Mouse (Mus musculus) heart, embryonic 12.5 days (tissue): Measurements from ENCODE around the gene Shpk. TPM values are rescaled to one million over a fixed set of nuclear protein-coding genes. Genes with fewer than 3 reads are reported as not detected.

ENCODE experiments used
- ATAC-seq: fragments of 200-750 bp; cut with Nextera tagmentation; 2 replicates; pipeline ENCODE4 v1.8.0; 2017; ENCODE audit warnings: moderate TSS enrichment, moderate library complexity; ENCODE audit not compliant: insufficient number of reproducible peaks, low FRiP score
- H3K27ac ChIP-seq: fragments of 300-500 bp; sonication (generic); 2 replicates; pipeline ENCODE4 v1.5.1; 2016; ENCODE audit warnings: mild to moderate bottlenecking, moderate library complexity; ENCODE audit not compliant: poor library complexity, severe bottlenecking
- H3K27me3 ChIP-seq: fragments of 300-500 bp; sonication (generic); replicated peaks from 2 replicates; pipeline ENCODE4 v1.6.1; 2016; ENCODE audit warnings: mild to moderate bottlenecking, moderate library complexity
- H3K36me3 ChIP-seq: fragments of 300-500 bp; sonication (generic); 2 replicates; pipeline ENCODE4 v1.6.1; 2016; ENCODE audit warnings: mild to moderate bottlenecking, moderate library complexity
- H3K4me1 ChIP-seq: fragments of 300-500 bp; sonication (generic); replicated peaks from 2 replicates; pipeline ENCODE4 v1.6.1; 2016; ENCODE audit warnings: mild to moderate bottlenecking
- H3K4me2 ChIP-seq: fragments of 300-500 bp; sonication (generic); 2 replicates; pipeline ENCODE4 v1.6.1; 2016; ENCODE audit warnings: mild to moderate bottlenecking, moderate library complexity
- H3K4me3 ChIP-seq: fragments of 300-500 bp; sonication (generic); 2 replicates; pipeline ENCODE4 v1.5.1; 2016; ENCODE audit warnings: mild to moderate bottlenecking
- H3K9ac ChIP-seq: fragments of 300-500 bp; sonication (generic); 2 replicates; pipeline ENCODE4 v1.6.1; 2016; ENCODE audit warnings: mild to moderate bottlenecking, moderate library complexity
- H3K9me3 ChIP-seq: fragments of 300-500 bp; sonication (generic); replicated peaks from 2 replicates; pipeline ENCODE4 v1.6.1; 2016; ENCODE audit warnings: mild to moderate bottlenecking, moderate library complexity
- WGBS: fragments of 180-500 bp; shearing (Covaris S2); methylation state at CpG from one replicate; pipeline ENCODE4 v1.1.7; 2016; 5-methylcytosine and 5-hydroxymethylcytosine counted together
- polyA plus RNA-seq: library from polyadenylated mRNA; unstranded; fragments of >200 nt; fragmentation: Nextera tagmentation; extraction: Ambion mirVana; gene quantifications from 2 replicates; pipeline ENCODE4 v1.2.1, GENCODE M21; 2016

Gene Shpk
- polyA plus RNA-seq, 1 experiment from 2014 or later, result 0.54 TPM

DNA sequence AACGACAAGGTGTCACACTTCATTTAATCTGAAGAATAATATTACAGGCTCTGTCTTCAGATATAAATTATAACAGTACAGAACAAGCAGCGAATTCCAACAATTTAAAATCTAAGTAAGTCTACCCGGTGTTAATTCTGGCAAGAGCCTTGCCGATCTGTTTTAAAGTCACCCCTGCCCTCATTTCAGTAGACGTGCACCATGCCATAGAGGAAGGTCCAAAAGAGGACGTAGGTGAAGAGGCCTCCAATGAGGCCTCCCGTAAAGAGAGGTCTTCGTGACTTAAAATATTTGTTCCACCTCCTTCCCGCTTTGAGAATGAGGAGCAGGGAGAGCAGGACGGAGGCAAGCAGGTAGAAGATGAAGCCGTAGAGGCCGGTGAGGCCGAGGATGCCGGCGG, 23.1 kb upstream of the Shpk start:
- Histone ChIP-seq H3K4me3 (peak overlapping the region; percentile 95), H3K27me3 (no peaks in the 10 kb centered on the region), H3K9me3 (no peaks in the 10 kb centered on the region), H3K4me2 (peak overlapping the region; percentile 81), H3K4me1 (peaks cover 39% of the 10 kb centered on the region), H3K27ac (peak overlapping the region; percentile 78), H3K9ac (peak overlapping the region; percentile 98), H3K36me3 (peaks cover 30% of the 10 kb centered on the region)
- WGBS, result 1% methylated on average over 15 of the region's 15 CpGs
- no peak for ATAC-seq

DNA sequence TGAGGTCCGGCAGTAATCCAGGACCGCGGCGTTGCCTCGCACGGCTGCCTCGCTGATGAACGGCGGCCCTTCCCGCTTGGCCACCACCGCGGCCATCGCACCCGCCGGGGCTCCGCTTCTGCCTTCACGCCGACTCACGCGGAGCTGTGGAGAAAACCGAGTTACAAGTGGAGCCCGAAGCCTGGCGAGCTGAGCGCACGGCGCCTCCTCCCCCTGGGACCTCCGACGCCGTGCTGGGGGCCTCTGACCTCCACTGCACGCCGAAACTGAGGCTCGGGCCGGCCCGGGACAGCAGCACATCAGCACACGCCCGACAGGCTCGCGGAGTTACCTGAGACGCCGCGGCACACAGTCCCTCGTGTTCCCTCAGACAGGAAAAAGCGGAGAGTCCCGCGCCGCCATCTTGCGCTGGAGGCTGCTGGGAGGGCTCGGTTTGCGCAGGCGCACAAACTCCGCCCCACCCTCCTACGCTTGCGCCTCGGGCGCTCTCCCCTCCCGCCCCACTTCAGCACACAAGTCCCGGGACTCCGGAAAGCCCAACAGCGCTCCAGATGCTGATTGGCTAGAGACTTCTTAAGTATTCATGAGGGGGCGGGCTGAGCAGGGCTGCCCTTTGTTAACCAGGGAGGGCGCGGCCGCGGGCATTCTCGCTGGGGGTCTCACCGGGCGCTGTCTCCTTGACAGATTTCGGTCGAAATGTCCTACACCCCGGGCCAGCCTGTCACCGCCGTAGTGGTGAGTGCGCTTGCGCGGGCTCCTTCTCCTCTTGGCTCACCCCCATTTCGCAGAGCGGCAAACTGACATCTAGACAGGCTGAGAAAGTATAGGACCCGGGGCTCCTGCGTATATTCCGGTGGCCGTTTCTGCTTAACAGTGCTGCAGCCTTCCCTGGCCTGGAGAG, 22.4 kb upstream of the Shpk start, which contains the start of the genes Emc6 and Tax1bp3:
TSS of gene Emc6 (minus strand) at position 430 of the 901 bp plus-strand sequence.
TSS of gene Tax1bp3 (plus strand) at position 476 of the 901 bp plus-strand sequence.
- Histone ChIP-seq H3K27me3 (no peaks in the 10 kb centered on the region), H3K27ac (peak within 1 kb of the TSS; percentile 97), H3K9me3 (no peaks in the 10 kb centered on the region), H3K4me3 (peak within 1 kb of the TSS; percentile 95), H3K9ac (peak within 1 kb of the TSS; percentile 98), H3K4me2 (peak within 1 kb of the TSS; percentile 95), H3K4me1 (peaks cover 36% of the 10 kb centered on the region), H3K36me3 (peaks cover 28% of the 10 kb centered on the region)
- WGBS, result under 1% methylated on average over 81 of the region's 81 CpGs
- peak; percentile 97 for ATAC-seq

GRCm38 (mm10) chr11:73177509-73177875, 21.8 kb upstream of the Shpk start:
- Histone ChIP-seq H3K4me3 (peak overlapping the region; percentile 95), H3K9ac (peak overlapping the region; percentile 87), H3K36me3 (peaks cover 32% of the 10 kb centered on the region), H3K27me3 (no peaks in the 10 kb centered on the region), H3K9me3 (no peaks in the 10 kb centered on the region), H3K4me2 (peak overlapping the region; percentile 95), H3K27ac (peak overlapping the region; percentile 97), H3K4me1 (peaks cover 29% of the 10 kb centered on the region)
- ATAC-seq, result peak; percentile 84
- WGBS, result under 1% methylated on average over 28 of the region's 28 CpGs

- Histone ChIP-seq H3K27ac (peak overlapping the region; percentile 97), H3K4me1 (peaks cover 27% of the 10 kb centered on the region), H3K4me3 (peak overlapping the region; percentile 95), H3K9ac (peak overlapping the region; percentile 87), H3K9me3 (no peaks in the 10 kb centered on the region), H3K36me3 (peaks cover 35% of the 10 kb centered on the region), H3K27me3 (no peaks in the 10 kb centered on the region), H3K4me2 (peak overlapping the region; percentile 95)
- no peak for ATAC-seq
- 5% methylated on average over 2 of the region's 2 CpGs for WGBS
Observed at GRCm38 (mm10) chr11:73177895-73178294, 21.4 kb upstream of the Shpk start.

DNA sequence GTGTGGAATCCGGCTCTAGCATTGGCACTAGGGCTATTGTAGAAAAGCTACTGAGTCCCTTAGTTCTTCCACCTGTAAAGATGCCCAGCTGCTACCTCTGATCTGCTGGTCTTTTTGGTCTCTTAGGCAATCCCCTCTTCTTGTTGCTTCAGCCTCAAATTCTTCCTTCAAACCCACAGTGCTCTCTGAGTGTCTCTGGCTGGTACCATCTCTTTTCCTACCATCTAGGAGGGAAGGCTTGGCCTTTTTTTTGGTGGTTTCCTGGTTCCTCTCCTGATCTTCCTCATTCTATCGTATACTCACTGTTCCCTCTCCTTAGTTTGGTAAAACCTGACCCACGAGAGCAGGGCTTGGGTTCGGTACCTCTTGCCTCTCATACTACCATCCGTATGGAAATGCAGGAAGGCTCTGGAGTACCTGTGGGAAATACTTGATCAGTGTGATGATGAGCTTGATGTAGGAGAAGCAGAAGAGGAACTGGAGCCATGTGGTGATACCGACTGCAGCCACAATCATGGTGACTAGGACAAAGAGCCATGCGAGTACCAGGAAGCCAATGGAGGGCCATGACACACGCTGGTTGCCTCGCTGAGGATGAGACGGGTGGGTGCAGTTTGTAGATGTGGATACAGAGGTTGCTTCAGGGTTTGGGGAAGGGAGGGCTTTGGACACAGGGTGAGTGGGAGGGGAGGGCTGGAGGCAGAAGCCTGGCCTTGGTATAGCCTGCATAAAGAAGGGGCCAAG, 13.2 kb upstream of the Shpk start:
- Histone ChIP-seq H3K9ac (no peak overlapping the region), H3K9me3 (no peaks in the 10 kb centered on the region), H3K4me1 (no peaks in the 10 kb centered on the region), H3K4me3 (no peak overlapping the region), H3K27me3 (no peaks in the 10 kb centered on the region), H3K4me2 (no peak overlapping the region), H3K36me3 (peaks cover 77% of the 10 kb centered on the region), H3K27ac (no peak overlapping the region)
- 88% methylated on average over 10 of the region's 10 CpGs for WGBS
- ATAC-seq, result no peak

GRCm38 (mm10) chr11:73187231-73187630, 12.0 kb upstream of the Shpk start:
- 87% methylated on average over 6 of the region's 6 CpGs for WGBS
- Histone ChIP-seq H3K4me1 (no peaks in the 10 kb centered on the region), H3K9me3 (no peaks in the 10 kb centered on the region), H3K9ac (no peak overlapping the region), H3K4me2 (no peak overlapping the region), H3K27ac (no peak overlapping the region), H3K36me3 (peaks cover 82% of the 10 kb centered on the region), H3K4me3 (no peak overlapping the region), H3K27me3 (no peaks in the 10 kb centered on the region)
- ATAC-seq, result no peak

GRCm38 (mm10) chr11:73193047-73193446, 6.2 kb upstream of the Shpk start:
- Histone ChIP-seq H3K36me3 (peaks cover 41% of the 10 kb centered on the region), H3K9ac (no peak overlapping the region), H3K4me3 (no peak overlapping the region), H3K4me2 (no peak overlapping the region), H3K27me3 (no peaks in the 10 kb centered on the region), H3K27ac (no peak overlapping the region), H3K4me1 (peaks cover 4% of the 10 kb centered on the region; the same call in 1 of the 2 replicates), H3K9me3 (no peaks in the 10 kb centered on the region)
- no peak for ATAC-seq
- 61% methylated on average over 6 of the region's 6 CpGs for WGBS

GRCm38 (mm10) chr11:73194444-73194843, 4.8 kb upstream of the Shpk start:
- WGBS, result 64% methylated on average over 2 of the region's 2 CpGs
- Histone ChIP-seq H3K36me3 (peaks cover 33% of the 10 kb centered on the region), H3K9ac (no peak overlapping the region), H3K4me1 (peaks cover 6% of the 10 kb centered on the region; the same call in 1 of the 2 replicates), H3K4me3 (no peak overlapping the region), H3K27me3 (no peaks in the 10 kb centered on the region), H3K9me3 (no peaks in the 10 kb centered on the region), H3K27ac (no peak overlapping the region), H3K4me2 (no peak overlapping the region)
- no peak for ATAC-seq

DNA sequence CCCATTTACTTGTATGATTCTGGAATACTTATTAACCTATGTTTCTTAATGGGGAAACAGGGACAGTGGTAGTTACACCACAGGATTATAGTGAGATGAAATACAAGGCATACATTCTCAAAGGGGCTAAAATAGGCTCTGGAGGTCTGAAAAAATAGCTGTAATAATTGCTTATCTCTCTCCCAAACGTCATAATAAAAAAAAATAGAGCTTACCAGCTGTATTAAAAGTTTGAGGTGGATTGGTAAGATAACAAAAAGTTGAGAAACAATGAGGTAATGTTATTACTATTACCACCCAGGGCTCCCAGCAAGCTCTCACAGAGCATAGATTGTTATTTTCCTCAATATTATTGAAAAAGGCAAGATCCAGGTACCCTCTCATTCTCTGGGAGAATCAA, 1.1 kb upstream of the Shpk start:
- peak overlapping the region; percentile 94 for H3K4me2 ChIP-seq
- no peaks in the 10 kb centered on the region for H3K9me3 ChIP-seq
- peak overlapping the region; percentile 69 for H3K4me3 ChIP-seq
- H3K27ac ChIP-seq, result no peak overlapping the region
- peaks cover 4% of the 10 kb centered on the region for H3K36me3 ChIP-seq
- H3K9ac ChIP-seq, result peak overlapping the region; percentile 84
- 2% methylated on average over 1 of the region's 1 CpGs for WGBS
- peaks cover 10% of the 10 kb centered on the region; the same call in 1 of the 2 replicates for H3K4me1 ChIP-seq
- no peaks in the 10 kb centered on the region for H3K27me3 ChIP-seq
- ATAC-seq, result no peak

GRCm38 (mm10) chr11:73198603-73199229, 544 bp upstream of the Shpk start, which contains the start of gene Ctns:
Gene Ctns (minus strand): TSS chr11:73199042.
- H3K4me2 ChIP-seq, result peak within 1 kb of the TSS; percentile 94
- ATAC-seq, result peak; percentile 96
- 1% methylated on average over 22 of the region's 22 CpGs for WGBS
- H3K27ac ChIP-seq, result no peak within 1 kb of the TSS; the same call in 1 of the 2 replicates
- H3K4me1 ChIP-seq, result peaks cover 10% of the 10 kb centered on the region; the same call in 1 of the 2 replicates
- H3K4me3 ChIP-seq, result peak within 1 kb of the TSS; percentile 69
- H3K9me3 ChIP-seq, result no peaks in the 10 kb centered on the region
- peak within 1 kb of the TSS; percentile 84 for H3K9ac ChIP-seq
- no peaks in the 10 kb centered on the region for H3K27me3 ChIP-seq
- peaks cover 4% of the 10 kb centered on the region for H3K36me3 ChIP-seq
